Mouse (Mus musculus): ENCODE measurements around the gene Alkbh2. TPM values are rescaled to one million over a fixed set of nuclear protein-coding genes. Genes with fewer than 3 reads are reported as not detected.

Gene Alkbh2
- polyA plus RNA-seq, 1 experiment from 2014 or later: 4.8 TPM

DNA sequence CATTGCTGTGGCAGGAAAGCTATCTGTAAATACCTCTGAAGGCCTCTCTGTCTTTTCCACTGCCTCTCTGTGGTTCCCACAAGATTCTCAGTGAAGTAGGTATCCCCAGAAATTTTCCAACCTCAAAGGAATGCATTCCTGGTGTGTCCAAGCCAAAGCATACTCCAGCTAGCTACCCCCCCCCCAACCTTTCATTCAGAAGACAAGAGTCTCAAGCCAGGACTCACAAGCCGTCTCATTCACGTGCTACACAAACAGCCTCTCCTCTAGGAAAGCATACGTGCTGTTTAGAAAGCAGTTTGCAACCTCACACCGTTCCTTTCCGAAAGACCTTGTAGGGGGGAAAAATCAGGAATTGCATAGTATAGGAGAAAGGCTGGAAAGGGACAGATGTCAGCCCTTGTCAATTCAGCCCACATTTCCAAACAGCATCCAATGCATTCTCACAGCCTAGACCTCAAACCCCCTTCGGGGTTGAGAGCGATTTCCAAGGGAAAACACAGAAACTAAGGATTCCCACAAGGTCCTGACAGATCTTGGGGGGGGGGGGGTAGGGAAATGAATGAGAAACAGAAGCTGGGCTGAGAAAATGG is 37.5 kb downstream of the Alkbh2 start:
- no peak for ATAC-seq (ENCODE audit: insufficient read depth, low FRiP score)
- 27% methylated on average over 7 of the region's 7 CpGs for WGBS
- no peaks in the 10 kb centered on the region for H3K36me3 ChIP-seq (ENCODE audit: control insufficient read depth, insufficient read depth, low read length)
- H3K4me3 ChIP-seq (replicated peaks; ENCODE audit: low read length): no peak overlapping the region
- H3K27me3 ChIP-seq (ENCODE audit: control insufficient read depth, insufficient read depth, low read length): no peaks in the 10 kb centered on the region
- H3K9me3 ChIP-seq (replicated peaks; ENCODE audit: control insufficient read depth, low read length): no peaks in the 10 kb centered on the region
- no peaks in the 10 kb centered on the region for H3K4me1 ChIP-seq (ENCODE audit: control insufficient read depth, insufficient read depth, low read length)
- H3K4me2 ChIP-seq (ENCODE audit: low read depth, low read length): no peak overlapping the region
- no peak overlapping the region for H3K27ac ChIP-seq (ENCODE audit: low read length)
- no peak overlapping the region for H3K9ac ChIP-seq (ENCODE audit: low read length)

DNA sequence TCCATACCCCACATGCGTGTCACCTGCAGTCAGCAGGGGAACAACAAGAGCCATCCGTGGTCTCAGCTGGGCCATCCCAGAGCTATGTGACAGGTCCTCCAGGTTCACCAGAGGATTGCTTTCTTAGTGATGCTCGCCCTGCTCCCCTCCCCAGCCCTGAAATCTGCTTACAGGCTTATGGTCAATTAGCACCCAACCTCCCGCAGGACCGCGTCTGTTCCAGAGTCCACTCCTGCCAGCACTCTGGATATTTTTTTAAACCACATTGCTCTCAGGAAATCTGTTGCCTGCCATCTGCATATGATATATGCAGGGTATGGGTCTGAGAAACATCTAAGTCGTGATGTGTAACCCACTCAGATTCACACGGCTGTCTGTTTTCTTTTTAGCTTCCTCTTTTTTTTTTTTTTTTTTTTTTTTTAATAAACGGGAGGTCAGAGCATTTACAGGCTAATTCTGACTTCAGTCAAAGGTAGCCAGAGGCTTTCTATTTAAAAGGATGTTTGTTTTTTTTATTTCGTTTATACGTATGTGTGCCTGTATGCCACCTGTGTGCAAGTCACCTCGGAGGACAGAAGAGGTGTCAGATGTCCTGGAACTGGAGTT is 40.0 kb downstream of the Alkbh2 start:
- no peak overlapping the region for H3K9ac ChIP-seq (ENCODE audit: low read length)
- ATAC-seq (ENCODE audit: insufficient read depth, low FRiP score): no peak
- no peaks in the 10 kb centered on the region for H3K36me3 ChIP-seq (ENCODE audit: control insufficient read depth, insufficient read depth, low read length)
- no peak overlapping the region for H3K4me2 ChIP-seq (ENCODE audit: low read depth, low read length)
- no peak overlapping the region for H3K4me3 ChIP-seq (replicated peaks; ENCODE audit: low read length)
- no peaks in the 10 kb centered on the region for H3K4me1 ChIP-seq (ENCODE audit: control insufficient read depth, insufficient read depth, low read length)
- H3K9me3 ChIP-seq (replicated peaks; ENCODE audit: control insufficient read depth, low read length): no peaks in the 10 kb centered on the region
- no peak overlapping the region for H3K27ac ChIP-seq (ENCODE audit: low read length)
- 66% methylated on average over 12 of the region's 12 CpGs for WGBS
- no peaks in the 10 kb centered on the region for H3K27me3 ChIP-seq (ENCODE audit: control insufficient read depth, insufficient read depth, low read length)

DNA sequence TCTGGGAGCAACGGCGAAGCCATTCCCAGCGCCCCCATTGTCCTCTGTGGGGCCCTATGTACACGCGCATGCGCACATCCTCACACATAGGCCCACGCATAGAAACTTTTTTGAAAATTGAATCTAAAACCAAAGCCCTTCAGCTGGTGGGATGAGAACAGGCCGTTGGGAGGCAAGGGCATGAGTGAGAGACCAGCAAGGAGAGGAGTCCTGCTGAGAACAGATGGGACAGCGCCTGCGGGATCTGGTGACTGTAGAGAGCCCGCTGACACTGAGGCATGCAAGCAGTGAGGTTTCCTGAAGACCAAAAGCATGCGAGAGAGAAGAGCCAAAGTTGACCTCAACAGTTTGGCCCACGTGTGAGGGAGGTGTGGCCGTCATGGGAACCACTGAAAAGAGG is 42.5 kb downstream of the Alkbh2 start:
- H3K27me3 ChIP-seq (ENCODE audit: control insufficient read depth, insufficient read depth, low read length): no peaks in the 10 kb centered on the region
- H3K9ac ChIP-seq (ENCODE audit: low read length): no peak overlapping the region
- no peak overlapping the region for H3K4me3 ChIP-seq (replicated peaks; ENCODE audit: low read length)
- H3K4me2 ChIP-seq (ENCODE audit: low read depth, low read length): no peak overlapping the region
- H3K4me1 ChIP-seq (ENCODE audit: control insufficient read depth, insufficient read depth, low read length): no peaks in the 10 kb centered on the region
- no peak overlapping the region for H3K27ac ChIP-seq (ENCODE audit: low read length)
- WGBS: 71% methylated on average over 14 of the region's 14 CpGs
- ATAC-seq (ENCODE audit: insufficient read depth, low FRiP score): no peak
- H3K9me3 ChIP-seq (replicated peaks; ENCODE audit: control insufficient read depth, low read length): no peaks in the 10 kb centered on the region
- no peaks in the 10 kb centered on the region for H3K36me3 ChIP-seq (ENCODE audit: control insufficient read depth, insufficient read depth, low read length)

DNA sequence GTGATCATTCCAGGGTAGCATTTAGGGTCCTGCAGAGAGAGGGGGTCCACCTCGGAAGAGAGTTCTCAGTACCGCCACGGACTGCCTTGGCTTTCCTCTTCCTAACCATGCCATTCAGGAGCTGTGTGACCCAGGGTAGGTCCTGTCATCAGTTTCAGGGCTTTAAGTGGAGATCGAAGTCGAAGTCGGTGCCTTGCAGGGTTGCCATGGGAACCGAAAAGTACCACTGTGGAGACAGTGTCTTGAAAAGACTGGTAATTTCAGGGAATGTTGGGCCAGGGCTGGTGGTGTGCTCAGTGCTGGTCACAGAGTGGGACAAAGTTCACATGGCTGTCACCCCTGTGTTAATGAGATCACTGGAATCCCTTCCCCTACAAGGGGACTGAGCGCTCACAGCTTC is 51.0 kb downstream of the Alkbh2 start:
- no peaks in the 10 kb centered on the region for H3K9me3 ChIP-seq (replicated peaks; ENCODE audit: control insufficient read depth, low read length)
- no peak for ATAC-seq (ENCODE audit: insufficient read depth, low FRiP score)
- no peaks in the 10 kb centered on the region for H3K36me3 ChIP-seq (ENCODE audit: control insufficient read depth, insufficient read depth, low read length)
- 71% methylated on average over 8 of the region's 8 CpGs for WGBS
- H3K27ac ChIP-seq (ENCODE audit: low read length): no peak overlapping the region
- no peaks in the 10 kb centered on the region for H3K4me1 ChIP-seq (ENCODE audit: control insufficient read depth, insufficient read depth, low read length)
- H3K27me3 ChIP-seq (ENCODE audit: control insufficient read depth, insufficient read depth, low read length): no peaks in the 10 kb centered on the region
- no peak overlapping the region for H3K4me2 ChIP-seq (ENCODE audit: low read depth, low read length)
- H3K9ac ChIP-seq (ENCODE audit: low read length): no peak overlapping the region
- H3K4me3 ChIP-seq (replicated peaks; ENCODE audit: low read length): no peak overlapping the region

Other genes with a start within 250 kb of the Alkbh2 start
- gene Coro1c, start 219.5 kb downstream of the Alkbh2 start, polyA plus RNA-seq (2015; fragmentation: Nextera tagmentation; extraction: Ambion mirVana): 145 and 159 TPM in 2 replicates
- gene Ssh1, start 134.3 kb downstream of the Alkbh2 start, polyA plus RNA-seq (2015; fragmentation: Nextera tagmentation; extraction: Ambion mirVana): 8.7 and 11.9 TPM in 2 replicates
- 2.4 and 3.1 TPM in 2 replicates for gene Dao, start 124.5 kb downstream of the Alkbh2 start, polyA plus RNA-seq (2015; fragmentation: Nextera tagmentation; extraction: Ambion mirVana)
- 10.0 and 11.0 TPM in 2 replicates for gene Usp30, start 62.8 kb downstream of the Alkbh2 start, polyA plus RNA-seq (2015; fragmentation: Nextera tagmentation; extraction: Ambion mirVana)
- 1.8 and 2.0 TPM in 2 replicates for gene Svop, start 36.6 kb downstream of the Alkbh2 start, polyA plus RNA-seq (2015; fragmentation: Nextera tagmentation; extraction: Ambion mirVana)
- 33.4 and 34.3 TPM in 2 replicates for gene Ung, start 2.2 kb upstream of the Alkbh2 start, polyA plus RNA-seq (2015; fragmentation: Nextera tagmentation; extraction: Ambion mirVana)
- 2.1 and 3.2 TPM in 2 replicates for gene Acacb, start 18.3 kb upstream of the Alkbh2 start, polyA plus RNA-seq (2015; fragmentation: Nextera tagmentation; extraction: Ambion mirVana)
- 0.13 TPM in 1 of 2 replicates, not detected in the other for gene Foxn4, start 145.6 kb upstream of the Alkbh2 start, polyA plus RNA-seq (2015; fragmentation: Nextera tagmentation; extraction: Ambion mirVana)
- 6.0 and 7.5 TPM in 2 replicates for gene Myo1h, start 160.9 kb upstream of the Alkbh2 start, polyA plus RNA-seq (2015; fragmentation: Nextera tagmentation; extraction: Ambion mirVana)

Data from stomach, embryonic 16.5 days (tissue).